Mouse (Mus musculus): Measurements from ENCODE around the gene Slamf9.

Slamf9 gene

DNA sequence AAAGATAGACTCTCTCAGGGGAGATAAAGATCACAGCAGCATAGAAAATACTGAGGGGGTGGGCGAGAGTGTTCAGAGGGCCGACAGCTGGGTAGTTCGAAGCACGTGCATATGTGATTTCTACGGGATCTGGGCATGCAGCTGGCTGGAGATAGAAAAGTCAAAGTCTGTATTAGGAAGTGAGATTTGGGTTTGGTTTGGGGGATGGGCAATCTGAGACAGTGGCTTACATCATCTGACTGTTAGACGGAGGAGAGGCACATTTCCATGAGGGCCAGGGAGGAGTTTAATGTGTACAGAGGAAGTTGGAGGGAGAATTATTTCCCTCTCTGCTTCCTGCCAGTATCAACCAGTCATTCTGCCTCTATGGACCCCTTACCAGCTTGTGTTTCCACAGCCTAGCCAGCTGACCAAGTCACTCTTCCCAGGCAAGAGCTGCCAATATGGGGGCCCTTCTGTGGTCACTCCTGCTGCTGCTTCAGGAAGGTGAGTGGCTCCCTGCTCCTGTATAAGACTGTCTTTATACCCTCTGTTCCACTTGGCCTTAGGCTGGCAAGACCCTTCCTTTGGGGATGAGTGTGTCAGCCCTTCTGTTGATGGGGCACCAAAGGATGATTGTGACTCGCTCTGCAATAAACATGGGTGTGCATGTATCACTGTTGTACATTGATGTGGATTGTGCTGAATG, at the start of gene Slamf9:
Gene Slamf9, plus strand, starts transcription at position 305 of the 688 bp plus-strand sequence.
- DNase-seq (ENCODE audit: low read depth, low spot score), result no peak

- DNase-seq (ENCODE audit: low read depth, low spot score), result no peak
These were observed 48.7 kb upstream of the Slamf9 start for GRCm38 (mm10) chr1:172426419-172426818.

- DNase-seq (ENCODE audit: low read depth, low spot score), result no peak
These were observed 47.3 kb upstream of the Slamf9 start for GRCm38 (mm10) chr1:172427841-172428240.

- DNase-seq (ENCODE audit: low read depth, low spot score), result no peak
These were observed 46.5 kb upstream of the Slamf9 start for GRCm38 (mm10) chr1:172428614-172429013.

GRCm38 (mm10) chr1:172430731-172431220, 44.4 kb upstream of the Slamf9 start:
- no peak for DNase-seq (ENCODE audit: low read depth, low spot score)

GRCm38 (mm10) chr1:172431836-172432586, 43.1 kb upstream of the Slamf9 start:
- no peak for DNase-seq (ENCODE audit: low read depth, low spot score)

DNA sequence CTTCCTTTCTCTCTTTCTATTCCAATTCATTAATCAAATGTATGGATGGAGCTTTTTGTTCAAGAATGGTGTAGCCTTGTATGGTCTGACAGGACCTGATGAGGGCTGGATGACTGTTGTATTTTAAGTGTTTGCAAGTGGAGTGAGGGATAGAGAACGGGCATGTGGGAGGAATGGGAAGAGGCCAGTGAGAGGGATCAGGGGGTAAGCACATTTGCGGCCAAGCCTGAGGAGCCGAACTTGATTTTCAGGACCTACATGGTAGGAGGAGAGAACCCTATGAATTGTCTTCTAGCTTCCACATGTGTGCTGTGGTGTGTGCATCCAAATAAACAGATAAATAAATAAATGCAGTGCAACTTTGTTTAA, 42.6 kb upstream of the Slamf9 start:
- DNase-seq (ENCODE audit: low read depth, low spot score), result no peak

- DNase-seq (ENCODE audit: low read depth, low spot score), result no peak
These were observed 41.9 kb upstream of the Slamf9 start for GRCm38 (mm10) chr1:172433012-172433850.

DNA sequence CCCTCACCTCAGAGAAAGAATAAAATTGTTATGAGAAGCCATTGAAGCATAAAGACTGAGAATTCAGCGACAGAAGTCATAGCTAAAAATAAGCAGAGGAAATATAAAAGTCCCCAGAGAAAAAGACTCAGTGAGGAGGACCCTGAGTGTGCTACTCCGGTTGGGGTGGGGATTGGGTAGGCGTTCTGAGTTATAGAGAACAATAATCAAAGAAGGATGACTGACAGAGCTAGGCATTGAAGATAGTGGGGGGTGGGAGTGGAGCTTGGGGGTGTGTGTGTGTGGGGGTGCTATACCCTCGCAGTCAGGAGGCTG, 41.4 kb upstream of the Slamf9 start:
- DNase-seq (ENCODE audit: low read depth, low spot score), result no peak

- DNase-seq (ENCODE audit: low read depth, low spot score), result no peak
These were observed 38.4 kb upstream of the Slamf9 start for GRCm38 (mm10) chr1:172436785-172437184.

- DNase-seq (ENCODE audit: low read depth, low spot score), result no peak
These were observed 36.5 kb upstream of the Slamf9 start for GRCm38 (mm10) chr1:172438621-172439020.

DNA sequence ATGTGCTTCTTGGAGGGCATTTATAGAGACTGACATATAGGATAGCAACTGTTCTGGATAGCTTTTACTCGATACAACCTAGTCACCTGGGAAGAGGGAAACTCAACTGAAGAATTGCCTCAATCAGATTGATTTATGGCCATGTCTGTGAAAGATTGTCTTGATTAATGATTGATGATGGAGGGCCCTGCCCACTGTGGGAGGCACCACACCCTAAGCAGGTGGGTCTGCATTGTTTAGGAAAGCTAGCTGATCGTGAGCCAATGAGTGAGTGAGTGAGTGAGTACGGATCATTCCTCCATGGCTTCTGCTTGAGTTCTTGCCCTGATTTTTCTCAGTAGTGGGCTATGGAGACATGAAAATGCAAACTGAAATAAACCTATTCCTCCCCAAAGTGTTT, 34.6 kb upstream of the Slamf9 start:
- no peak for DNase-seq (ENCODE audit: low read depth, low spot score)

GRCm38 (mm10) chr1:172441935-172442445, 33.2 kb upstream of the Slamf9 start:
- no peak for DNase-seq (ENCODE audit: low read depth, low spot score)

DNA sequence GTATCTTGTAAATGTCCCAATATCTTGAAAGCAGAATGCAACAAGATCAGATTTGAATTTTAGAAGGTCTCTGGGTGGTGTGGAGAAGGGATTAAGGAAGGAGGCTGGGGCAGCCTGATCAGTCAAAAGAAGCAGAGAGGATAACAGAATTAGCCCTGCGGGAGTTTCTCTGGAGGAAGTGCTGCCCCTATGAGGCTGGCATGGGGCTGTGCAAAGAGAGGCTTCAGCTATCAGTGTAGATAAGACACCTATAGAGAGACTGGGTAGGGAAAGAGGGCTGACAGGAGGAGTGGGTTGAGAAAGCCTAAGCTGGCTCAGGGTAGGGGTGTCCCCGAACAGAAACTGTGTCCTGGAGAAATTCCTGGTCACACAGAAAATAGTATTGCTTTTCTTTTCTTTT, 24.9 kb upstream of the Slamf9 start:
- no peak for DNase-seq (ENCODE audit: low read depth, low spot score)

DNA sequence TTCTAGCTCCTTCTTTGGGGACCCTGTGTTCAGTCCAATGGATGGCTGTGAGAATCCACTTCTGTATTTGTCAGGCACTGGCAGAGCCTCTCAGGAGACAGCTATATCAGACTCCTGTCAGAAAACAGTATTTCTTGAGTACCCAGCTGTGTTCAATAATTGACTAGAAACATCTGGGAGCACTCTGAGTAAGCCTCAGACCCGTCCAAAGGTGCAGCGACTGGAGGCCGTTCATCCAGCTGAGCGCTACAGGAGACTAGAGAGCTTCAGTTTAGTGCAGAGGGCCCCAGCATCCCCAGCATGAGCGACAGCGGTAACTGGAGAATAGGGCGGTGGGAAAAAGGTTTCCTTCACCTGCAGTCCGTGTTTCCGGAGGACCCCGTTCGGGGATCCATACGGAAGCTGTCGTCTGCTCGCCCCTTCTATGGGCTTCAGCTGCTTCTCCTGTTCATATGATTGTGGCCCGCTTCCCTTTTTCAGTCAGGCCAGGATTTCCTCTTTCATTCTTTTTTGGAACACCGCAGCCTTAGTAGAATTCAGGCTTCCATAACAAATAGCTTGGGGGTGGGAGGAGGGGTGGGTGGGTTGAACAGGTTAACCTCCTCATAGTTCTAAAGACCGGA, 24.2 kb upstream of the Slamf9 start:
- DNase-seq (ENCODE audit: low read depth, low spot score), result no peak

GRCm38 (mm10) chr1:172452911-172453310, 22.2 kb upstream of the Slamf9 start:
- DNase-seq (ENCODE audit: low read depth, low spot score), result no peak

DNA sequence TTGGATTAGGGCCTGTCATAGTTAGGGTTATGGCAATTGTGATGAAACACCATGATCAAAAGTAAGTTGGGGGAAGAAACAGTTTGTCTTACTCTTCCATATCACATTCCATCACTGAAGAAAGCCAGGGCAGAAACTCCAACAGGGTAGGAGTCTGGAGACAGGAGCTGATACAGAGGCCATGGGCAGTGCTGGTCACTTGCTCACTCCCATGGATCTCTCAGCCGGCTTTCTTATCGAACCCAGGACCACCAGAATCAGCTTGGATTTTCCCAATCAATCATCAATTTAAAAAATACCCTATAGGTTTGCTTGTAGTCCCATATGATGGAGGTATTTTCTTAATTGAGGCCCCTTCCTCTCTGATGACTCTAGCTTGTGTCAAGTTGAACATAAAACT, 21.3 kb upstream of the Slamf9 start:
- no peak for DNase-seq (ENCODE audit: low read depth, low spot score)

GRCm38 (mm10) chr1:172455416-172455815, 19.7 kb upstream of the Slamf9 start:
- DNase-seq (ENCODE audit: low read depth, low spot score), result no peak

DNA sequence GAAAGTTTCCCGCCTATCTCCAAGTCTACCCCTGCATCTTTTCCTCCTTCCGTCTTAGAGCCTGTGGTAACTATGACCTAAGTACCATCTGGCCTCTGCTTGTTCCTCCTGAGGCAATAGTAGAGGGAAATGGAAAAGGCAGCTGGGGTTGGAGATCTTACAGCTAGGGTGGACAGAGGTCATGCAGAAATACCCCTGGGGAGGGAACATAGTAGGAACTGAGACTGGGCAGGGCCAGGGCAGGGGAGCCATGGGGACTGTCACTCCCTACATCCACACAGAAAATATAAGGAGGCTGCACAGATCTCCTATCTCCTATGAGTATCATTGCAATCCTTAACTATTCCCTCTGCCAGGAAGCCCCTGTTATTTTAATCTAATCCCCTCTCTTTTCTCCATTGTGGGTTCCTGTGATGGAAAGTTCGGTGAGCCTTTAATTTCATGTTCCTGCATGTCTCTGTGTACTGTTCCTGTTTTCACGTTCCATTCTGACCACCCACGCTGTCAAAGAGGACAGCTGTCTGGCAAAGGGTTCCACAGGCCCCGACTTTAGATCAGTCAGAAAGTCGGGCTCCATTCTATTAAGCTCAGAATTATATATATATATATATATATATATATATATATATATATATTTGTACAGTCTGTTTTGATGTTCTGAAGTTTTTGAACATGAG, 19.0 kb upstream of the Slamf9 start:
- no peak for DNase-seq (ENCODE audit: low read depth, low spot score)

- DNase-seq (ENCODE audit: low read depth, low spot score), result no peak
These were observed 18.0 kb upstream of the Slamf9 start for GRCm38 (mm10) chr1:172457196-172457595.

DNA sequence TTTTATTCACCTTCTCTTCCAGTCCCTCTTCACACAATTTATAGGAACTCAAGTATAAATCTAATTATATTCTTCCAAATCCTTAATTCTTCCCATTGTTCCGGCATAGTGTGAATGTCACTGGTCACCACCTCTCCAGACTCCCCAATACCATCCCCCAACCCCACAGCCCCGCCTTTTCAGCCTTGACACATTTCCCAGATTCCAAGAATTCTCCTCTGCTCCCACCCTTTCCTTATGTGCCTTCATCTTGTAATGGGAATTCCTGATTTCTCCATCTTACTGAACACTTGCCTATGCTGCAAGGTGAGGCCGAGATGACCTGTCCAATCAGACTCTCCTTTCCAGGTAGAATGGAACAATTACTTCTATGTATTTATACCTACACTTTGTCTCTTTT, 17.1 kb upstream of the Slamf9 start:
- DNase-seq (ENCODE audit: low read depth, low spot score), result no peak
